Mouse (Mus musculus): Measurements from ENCODE around the gene Sardh.

DNA sequence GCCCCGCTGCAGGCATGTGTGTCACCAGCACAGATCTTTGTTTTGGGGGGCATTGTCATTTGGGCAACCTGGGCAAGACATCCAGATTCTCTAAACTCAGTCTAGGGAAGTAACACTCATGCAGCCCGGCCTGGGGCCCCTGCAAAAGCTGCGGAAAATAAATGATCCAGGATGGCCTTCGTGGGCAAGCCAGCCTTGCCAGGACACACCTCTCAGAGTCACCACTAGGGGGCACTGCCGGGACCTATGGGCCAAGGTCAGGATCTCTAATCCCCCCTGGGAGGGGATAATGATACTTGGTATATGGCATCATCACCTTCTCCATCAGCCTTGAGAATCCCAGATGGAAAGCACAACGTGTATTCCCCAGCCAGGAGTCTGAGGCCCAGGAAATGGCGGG lies 37.9 kb downstream of the Sardh start:
- TF ChIP-seq POLR2A (IDR thresholded peaks at IDR 0.05; ENCODE audit: insufficient read length, low read depth) (no peak), MAX (IDR thresholded peaks at IDR 0.05; ENCODE audit: low read depth) (no peak), POLR2AphosphoS2 (IDR thresholded peaks at IDR 0.05; ENCODE audit: insufficient read length, low read depth) (no peak), MYOD1 (IDR thresholded peaks at IDR 0.05; ENCODE audit: control insufficient read depth in 1 of 3, insufficient read length in 2 of 3, low read depth in 2 of 3) (no peak), USF1 (IDR thresholded peaks at IDR 0.05; ENCODE audit: low read depth) (no peak), TCF3 (IDR thresholded peaks at IDR 0.05; ENCODE audit: insufficient read length, low read depth) (no peak), CEBPB (IDR thresholded peaks at IDR 0.05; ENCODE audit: insufficient read depth, poor library complexity, severe bottlenecking) (no peak), SRF (IDR thresholded peaks at IDR 0.05; ENCODE audit: control insufficient read depth, insufficient read length, low read depth) (no peak), E2F4 (IDR thresholded peaks at IDR 0.05; ENCODE audit: insufficient read depth) (no peak), MYOG (IDR thresholded peaks at IDR 0.05; ENCODE audit: control insufficient read depth in 1 of 3, insufficient read depth in 1 of 3, insufficient read length in 2 of 3, low read depth in 2 of 3) (no peak), TCF12 (IDR thresholded peaks at IDR 0.05; ENCODE audit: insufficient read depth, poor library complexity, severe bottlenecking) (no peak)
